Comparison of ENCODE assay signal across 8 mouse cellular contexts in genomic region chrX:99567367-99568164, GRCm38 (mm10).
A peak's percentile ranks its signal among the peaks of the same experiment; 100 is the strongest.
DNase-seq lines count a peak whose midpoint lies in the region; ATAC-seq lines count a peak whose summit lies in the region.

No protein-coding gene starts in this region.

- no peak overlapping the region for H3K4me3 ChIP-seq in heart, embryonic 11.5 days (ENCODE audit: low read depth, low read length)

- H3K27ac ChIP-seq in heart, embryonic 11.5 days (ENCODE audit: low read depth, low read length), result no peak overlapping the region

- WGBS in heart, embryonic 11.5 days (ENCODE audit: insufficient replicate concordance), result 20% methylated on average over 26 of the region's 28 CpGs

- H3K36me3 ChIP-seq in heart, embryonic 11.5 days (ENCODE audit: control insufficient read depth, insufficient read depth, low read length), result no peaks in the 10 kb centered on the region

- H3K4me2 ChIP-seq in heart, embryonic 11.5 days, result peak overlapping the region; percentile 55

- peaks cover 42% of the 10 kb centered on the region for H3K27me3 ChIP-seq in heart, embryonic 11.5 days (ENCODE audit: control insufficient read depth, insufficient read depth, low read length)

- ATAC-seq in heart, embryonic 11.5 days (replicated peaks; ENCODE audit: insufficient number of reproducible peaks, low FRiP score, low TSS enrichment), result peak; percentile 63; the same call in 1 of the 2 replicates

- intact Hi-C loops in heart, postnatal 36 days (cut with DNase I), result no loop called here

- no peak overlapping the region for H3K9ac ChIP-seq in heart, embryonic 11.5 days (ENCODE audit: low read depth, low read length)

- H3K9me3 ChIP-seq in heart, embryonic 11.5 days (replicated peaks; ENCODE audit: control insufficient read depth, low read length), result no peaks in the 10 kb centered on the region

- H3K4me1 ChIP-seq in heart, embryonic 11.5 days (ENCODE audit: control insufficient read depth, insufficient read depth, low read length), result no peaks in the 10 kb centered on the region

- DNase-seq in heart, postnatal 36 days, result no peak
- peak; percentile 80 for DNase-seq in ZHBTc4 (ENCODE audit: low read depth, low spot score)
- DNase-seq in heart, postnatal 4 days, result peak; percentile 20
- peak; percentile 73 for DNase-seq in mesoderm, embryonic 11.5 days (ENCODE audit: low read depth, low spot score)
- DNase-seq in cerebellum, adult 11-12 months, result no peak
- no peak for DNase-seq in natural killer cell, adult 2 months (ENCODE audit: low spot score in 2 of 2)
- no peak for DNase-seq in urinary bladder, postnatal 25 days (ENCODE audit: low spot score)

Comparison
In these comparisons a context has a peak if more than half of its experiments do, and no peak if none do; other contexts are left out.
1. DNase-seq: peak in ZHBTc4 (single experiment), heart, postnatal 4 days (single experiment) and mesoderm, embryonic 11.5 days (single experiment); none in heart, postnatal 36 days (0 of 2), cerebellum, adult 11-12 months (single experiment), natural killer cell, adult 2 months (0 of 2) and urinary bladder, postnatal 25 days (single experiment).